Mouse (Mus musculus) splenic B cell, adult 2 months (primary cell): ENCODE data around the gene Fga.
A peak's percentile ranks its signal among the peaks of the same experiment; 100 is the strongest.

Experiments
- DNase-seq: peaks from one replicate; pipeline ENCODE4 v3.0.0-alpha.2; 2011; ENCODE audit warnings: low read depth, low spot score
- H3K27me3 ChIP-seq: 2 replicates; pipeline ENCODE4 v1.6.1; 2012; ENCODE audit warnings: mild to moderate bottlenecking, low read length, moderate library complexity, mixed read lengths; ENCODE audit not compliant: control insufficient read depth, poor library complexity, insufficient read depth, severe bottlenecking
- H3K36me3 ChIP-seq: 2 replicates; pipeline ENCODE4 v1.6.1; 2012; ENCODE audit warnings: mild to moderate bottlenecking, low read length, moderate library complexity, mixed read lengths; ENCODE audit not compliant: control insufficient read depth, poor library complexity, insufficient read depth, severe bottlenecking

Gene Fga

DNA sequence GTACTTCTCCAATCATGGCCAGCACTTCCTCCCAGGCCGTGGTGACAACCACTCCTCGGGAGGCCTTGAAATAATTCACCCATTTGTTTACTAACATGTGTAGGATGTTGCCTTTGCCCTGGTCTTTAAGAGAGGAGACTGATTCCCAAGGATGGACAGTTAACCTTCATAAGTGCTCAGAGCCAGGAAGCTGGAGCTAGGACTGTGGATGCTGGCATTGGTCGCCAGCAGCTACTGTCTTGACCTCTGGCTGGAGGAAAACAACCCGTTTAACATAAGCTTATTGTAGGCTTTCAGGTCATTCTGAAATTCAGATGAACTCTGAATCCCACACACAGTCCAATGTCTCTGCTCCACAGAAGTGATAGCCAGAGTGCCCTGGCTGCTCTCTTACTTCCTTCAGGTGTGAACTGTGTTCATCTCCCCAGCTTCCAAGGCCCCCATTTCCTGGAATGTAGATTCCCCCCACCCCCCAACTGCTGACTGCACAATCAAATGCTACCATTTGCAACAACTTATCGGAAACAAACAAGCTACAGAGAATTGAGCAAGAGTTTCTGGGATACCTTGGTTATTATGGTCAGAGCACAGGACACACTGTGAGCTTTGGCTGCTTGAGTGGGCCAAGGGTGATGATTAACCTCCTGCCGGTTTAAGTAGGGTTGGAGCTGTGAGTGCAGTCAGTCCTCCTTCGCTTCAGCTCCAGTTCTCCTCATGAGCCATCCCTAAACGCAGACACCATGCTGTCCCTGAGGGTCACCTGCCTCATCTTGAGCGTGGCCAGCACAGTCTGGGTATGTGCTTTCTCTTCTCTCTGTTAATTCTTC, at the start of gene Fga:
TSS of gene Fga (plus strand) at position 602 of the 827 bp plus-strand sequence.
- Histone ChIP-seq H3K27me3 (no peaks in the 10 kb centered on the region), H3K36me3 (no peaks in the 10 kb centered on the region)
- DNase-seq = no peak

DNA sequence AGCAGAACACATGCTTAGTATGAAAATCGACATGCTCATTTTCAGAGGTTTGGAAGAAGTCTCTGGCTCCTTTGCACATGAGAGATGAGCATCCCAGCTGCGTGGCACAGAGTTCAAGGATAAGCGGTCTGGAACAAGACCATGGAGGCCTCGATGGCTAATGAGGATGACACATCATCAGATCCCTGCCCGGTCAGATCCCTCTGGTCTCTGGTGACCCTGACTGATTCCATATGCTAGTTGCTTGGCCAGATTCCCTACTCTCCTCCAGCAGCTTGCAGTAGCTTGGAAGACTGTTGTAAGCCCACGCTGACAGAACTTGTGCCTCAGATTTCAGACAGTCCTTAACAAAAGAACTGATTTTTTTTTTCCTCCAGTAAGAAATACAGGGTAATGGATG, 45.1 kb upstream of the Fga start:
- H3K36me3 ChIP-seq = no peaks in the 10 kb centered on the region
- no peaks in the 10 kb centered on the region for H3K27me3 ChIP-seq
- no peak for DNase-seq

DNA sequence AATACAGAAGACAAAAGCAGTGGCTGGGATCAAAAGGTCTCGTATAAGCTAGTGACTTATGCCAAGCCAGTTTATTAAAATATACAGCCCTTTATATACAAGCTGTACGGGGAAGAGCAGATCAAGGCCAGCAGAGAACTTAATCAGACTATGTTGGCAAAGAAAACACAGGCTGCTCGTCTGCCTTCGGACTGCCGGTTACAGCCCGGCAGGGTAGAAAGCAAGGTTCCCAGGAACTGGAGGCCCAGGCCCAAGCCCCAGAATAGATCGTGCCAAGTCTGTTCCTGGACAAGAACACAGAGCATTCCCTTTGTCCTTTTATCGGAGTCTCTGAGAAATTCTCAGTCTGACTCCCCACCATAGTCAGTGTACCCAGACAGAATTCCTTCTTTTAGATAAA, 44.0 kb upstream of the Fga start:
- no peak for DNase-seq
- Histone ChIP-seq H3K36me3 (no peaks in the 10 kb centered on the region), H3K27me3 (no peaks in the 10 kb centered on the region)

DNA sequence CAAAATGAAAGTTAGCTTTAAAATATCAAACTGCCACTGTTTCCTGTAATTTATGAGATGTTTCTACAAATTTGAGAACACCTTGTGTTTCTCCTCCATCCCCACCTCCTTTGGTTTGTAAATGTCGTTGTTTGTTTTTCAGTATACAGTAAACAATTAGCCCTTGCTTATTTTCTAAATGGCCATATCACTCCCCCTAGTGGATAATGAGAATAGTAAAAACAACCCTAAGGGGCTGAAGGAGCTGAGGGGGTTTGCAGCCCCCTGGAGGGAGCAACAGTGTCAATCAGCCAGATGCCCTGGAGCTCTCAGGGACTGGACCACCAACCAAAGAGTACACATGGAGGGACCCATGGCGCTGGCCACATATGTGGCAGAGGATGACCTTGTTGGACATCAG, 41.0 kb upstream of the Fga start:
- DNase-seq = no peak
- H3K36me3 ChIP-seq = no peaks in the 10 kb centered on the region
- no peaks in the 10 kb centered on the region for H3K27me3 ChIP-seq

DNA sequence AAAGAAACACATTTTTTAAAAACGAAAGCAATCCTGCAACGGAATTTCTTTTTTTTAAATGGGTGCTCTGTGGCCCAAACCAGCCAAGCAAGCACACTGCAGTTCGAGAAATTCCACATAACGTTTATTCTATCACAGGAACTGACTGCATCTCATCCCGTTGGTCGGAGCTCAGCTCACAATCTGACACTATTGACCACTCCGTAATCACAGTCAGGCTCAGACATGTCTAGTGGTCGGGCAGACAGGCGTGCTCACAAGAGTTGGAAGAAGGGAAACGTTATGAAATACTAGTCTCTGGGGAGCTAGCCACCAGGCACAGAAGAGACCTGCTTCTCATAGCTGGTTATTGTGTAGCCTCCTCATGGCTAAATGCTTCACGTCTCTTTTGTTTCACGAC, 33.9 kb upstream of the Fga start:
- Histone ChIP-seq H3K36me3 (no peaks in the 10 kb centered on the region), H3K27me3 (no peaks in the 10 kb centered on the region)
- DNase-seq = no peak

DNA sequence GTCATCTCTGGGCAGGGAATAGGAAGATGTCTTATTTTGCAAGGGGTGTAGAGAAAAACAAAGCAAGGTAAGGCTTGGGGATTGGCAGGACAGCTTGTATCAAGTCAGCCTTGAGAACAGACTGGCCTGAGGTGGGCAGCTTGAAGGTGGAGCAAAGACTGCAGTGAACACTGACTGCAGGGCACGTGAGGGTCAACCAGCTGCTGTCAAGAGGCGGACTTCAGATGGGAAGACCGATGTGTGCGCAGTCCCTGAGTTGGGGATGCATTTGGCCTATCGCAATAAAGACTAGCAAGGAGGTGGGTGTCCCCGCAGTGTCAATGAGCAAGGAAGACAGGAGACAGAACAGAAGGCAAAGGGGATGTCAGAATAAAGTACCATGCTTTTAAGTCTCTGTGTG, 32.9 kb upstream of the Fga start:
- Histone ChIP-seq H3K36me3 (no peaks in the 10 kb centered on the region), H3K27me3 (no peaks in the 10 kb centered on the region)
- DNase-seq = no peak

DNA sequence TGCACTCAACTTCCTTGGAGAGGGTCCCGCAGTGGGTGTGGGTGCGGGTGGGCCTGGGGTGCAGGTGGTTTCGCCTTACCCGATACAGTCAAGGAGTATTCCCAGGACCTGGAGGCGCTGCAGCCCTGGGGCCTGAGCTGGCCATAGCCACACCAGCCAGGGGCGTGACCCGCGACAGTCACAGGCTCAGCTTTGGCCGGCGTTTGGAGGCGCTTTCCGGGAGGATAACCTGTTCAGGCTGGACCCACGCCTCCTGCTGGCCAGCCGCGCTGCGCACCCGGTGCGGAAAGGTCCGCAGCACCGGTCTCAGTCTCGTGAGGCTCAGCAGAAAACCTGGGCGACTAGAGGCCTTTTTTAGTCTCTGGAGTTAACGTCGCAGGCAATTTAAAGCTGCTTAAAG, 30.5 kb upstream of the Fga start:
- Histone ChIP-seq H3K36me3 (no peaks in the 10 kb centered on the region), H3K27me3 (no peaks in the 10 kb centered on the region)
- no peak for DNase-seq

DNA sequence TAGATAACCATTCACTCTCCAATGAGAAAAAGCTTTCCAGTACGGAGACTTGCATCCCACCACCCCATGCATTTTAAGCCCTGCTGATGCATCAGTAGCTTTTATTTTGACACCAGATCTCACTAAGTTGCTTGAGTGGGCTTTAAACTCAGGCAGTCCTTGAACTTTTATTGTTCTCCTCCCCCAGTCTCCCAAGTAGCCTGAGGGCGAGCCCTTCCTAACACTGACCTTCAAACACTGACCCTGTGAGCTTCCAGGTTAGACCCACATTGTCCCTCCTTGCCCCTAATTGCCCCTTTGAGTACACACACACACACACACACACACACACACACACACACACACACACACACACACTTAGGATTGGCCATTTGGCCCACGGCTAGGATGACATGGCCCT, 29.2 kb upstream of the Fga start:
- Histone ChIP-seq H3K36me3 (no peaks in the 10 kb centered on the region), H3K27me3 (no peaks in the 10 kb centered on the region)
- DNase-seq = no peak

DNA sequence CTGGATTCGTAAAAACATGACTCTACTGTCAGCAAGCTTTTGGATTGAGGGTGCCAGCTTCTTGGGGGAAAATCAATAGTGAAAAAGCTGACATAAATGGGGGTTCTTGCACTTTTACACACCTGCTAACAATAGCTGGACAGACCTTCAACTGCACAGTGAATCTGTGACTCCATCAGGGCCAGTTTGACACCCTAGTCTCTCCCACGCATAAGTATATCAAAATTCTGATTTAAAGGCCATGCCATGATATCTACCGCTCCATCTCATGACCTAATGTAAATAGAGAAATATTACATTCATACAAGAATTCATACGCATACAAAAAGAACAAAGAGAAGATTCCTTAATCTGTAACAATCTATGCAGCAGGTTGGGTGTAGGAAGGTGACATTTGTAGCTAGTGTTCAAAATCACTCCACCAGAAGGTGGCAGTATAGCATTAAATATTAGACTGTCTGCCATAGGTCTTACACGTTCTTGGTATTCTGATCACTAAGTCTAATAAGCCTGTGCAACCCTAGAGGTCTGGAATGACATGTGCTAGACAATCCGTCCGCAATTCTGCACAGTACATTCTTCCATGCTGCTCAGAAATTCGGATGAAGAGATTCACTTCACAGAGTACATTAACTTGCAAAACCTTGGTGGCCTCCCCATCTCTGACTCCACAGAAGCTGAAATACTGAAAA, 27.0 kb upstream of the Fga start:
- Histone ChIP-seq H3K27me3 (no peaks in the 10 kb centered on the region), H3K36me3 (no peaks in the 10 kb centered on the region)
- DNase-seq = peak; percentile 78

DNA sequence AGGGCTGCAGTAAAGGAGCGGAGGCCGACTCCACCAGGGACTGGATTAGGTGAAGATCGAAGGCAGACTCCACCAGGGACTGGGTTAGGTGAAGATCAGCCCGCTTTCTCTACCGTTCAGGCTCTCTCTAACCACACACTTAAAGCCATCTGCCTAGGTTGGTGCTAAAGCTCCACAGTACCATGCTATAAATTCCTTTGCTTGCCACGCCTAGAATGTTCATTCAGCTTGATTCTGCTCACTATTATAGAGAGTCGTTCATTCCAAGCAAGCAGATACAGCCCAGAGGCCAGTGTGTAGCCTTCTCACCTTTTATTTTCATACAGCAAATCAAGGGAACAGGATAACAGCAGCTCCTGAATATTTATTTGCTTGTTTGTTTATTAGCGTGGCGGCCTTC, 25.9 kb upstream of the Fga start:
- no peaks in the 10 kb centered on the region for H3K36me3 ChIP-seq
- no peak for DNase-seq
- H3K27me3 ChIP-seq = no peaks in the 10 kb centered on the region

DNA sequence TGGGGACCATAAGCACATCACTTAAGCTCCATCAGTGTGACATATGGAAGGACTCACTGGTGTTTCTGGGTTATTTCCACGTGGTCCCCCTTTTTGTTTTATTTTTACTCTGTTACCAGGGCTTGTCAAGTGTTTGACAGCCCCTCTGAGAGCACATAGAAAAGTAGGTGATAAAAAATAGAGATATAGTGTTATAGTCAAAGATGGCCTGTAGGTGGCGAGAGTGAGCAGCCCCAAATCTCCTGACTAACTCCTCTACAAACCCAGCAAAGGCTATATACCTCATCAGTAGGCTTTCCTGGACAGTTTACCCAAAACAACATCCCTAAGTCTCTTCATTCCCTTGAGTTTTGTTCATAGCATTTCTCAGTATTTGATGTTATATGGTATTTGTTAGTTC, 23.7 kb upstream of the Fga start:
- DNase-seq = peak; percentile 61
- no peaks in the 10 kb centered on the region for H3K27me3 ChIP-seq
- no peaks in the 10 kb centered on the region for H3K36me3 ChIP-seq

DNA sequence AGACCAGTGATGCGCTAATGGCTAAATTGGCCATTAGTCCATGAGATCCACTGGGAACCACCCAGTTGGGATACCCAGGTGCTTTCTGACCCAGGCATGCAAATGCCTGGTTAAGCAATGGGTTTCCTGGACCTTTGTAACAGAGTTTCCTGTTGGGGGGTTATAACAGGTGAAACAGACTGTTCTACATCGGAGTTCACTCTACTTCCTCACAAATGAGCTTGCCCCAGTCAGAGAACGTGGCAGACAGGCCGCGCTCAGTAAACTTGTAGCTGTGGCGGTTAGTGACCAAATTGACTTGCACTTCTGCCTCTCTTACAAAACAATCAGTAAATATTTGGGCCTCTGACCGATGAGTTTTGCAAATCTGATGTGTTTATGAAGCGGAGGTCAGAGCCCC, 22.8 kb upstream of the Fga start:
- no peak for DNase-seq
- Histone ChIP-seq H3K27me3 (no peaks in the 10 kb centered on the region), H3K36me3 (no peaks in the 10 kb centered on the region)

DNA sequence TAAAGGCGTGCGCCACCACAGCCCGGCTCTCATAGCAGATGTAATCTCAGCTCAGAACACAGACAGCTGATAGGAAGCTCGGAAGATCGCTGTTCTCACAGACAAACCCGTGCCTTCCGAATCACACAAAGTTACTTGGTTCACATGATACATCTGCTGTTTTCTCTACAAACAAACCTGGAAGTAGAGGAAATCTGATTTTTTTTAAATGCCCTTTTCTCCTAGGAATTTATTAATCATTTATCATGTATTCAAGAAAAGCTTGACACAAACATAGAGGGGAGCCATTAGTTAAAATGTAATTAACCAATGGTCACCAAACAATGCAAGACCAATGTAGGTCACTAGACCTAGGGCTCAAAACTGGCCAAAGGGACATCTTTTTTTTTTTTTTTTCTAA, 21.1 kb upstream of the Fga start:
- no peaks in the 10 kb centered on the region for H3K36me3 ChIP-seq
- DNase-seq = no peak

DNA sequence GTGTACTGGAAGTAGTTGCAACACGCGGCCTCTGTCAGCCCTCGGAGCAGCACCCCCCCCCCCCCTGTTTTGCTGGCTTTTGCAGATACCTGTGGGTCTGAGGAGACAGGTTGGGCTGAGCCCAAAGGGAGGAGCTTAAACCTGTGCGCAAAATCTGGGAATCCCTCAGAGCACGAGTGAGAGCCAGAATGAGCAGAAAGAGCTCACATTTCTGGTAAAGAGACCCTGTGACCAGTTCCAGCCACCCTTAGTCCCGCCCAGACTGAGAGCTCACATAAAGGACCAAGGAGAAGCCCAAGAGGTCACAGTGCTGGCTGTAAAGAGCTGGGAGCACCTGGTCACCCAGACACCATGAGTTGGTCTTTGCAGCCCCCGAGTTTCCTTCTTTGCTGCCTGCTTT, 18.3 kb upstream of the Fga start, which contains the start of gene Fgg:
TSS of gene Fgg (plus strand) at position 168 of the 400 bp plus-strand sequence.
- H3K27me3 ChIP-seq = no peaks in the 10 kb centered on the region; the same call in 1 of the 2 replicates
- H3K36me3 ChIP-seq = no peaks in the 10 kb centered on the region
- no peak for DNase-seq

More for the DNA sequence above, 21.1 kb upstream of the Fga start:
- H3K27me3 ChIP-seq = no peaks in the 10 kb centered on the region

DNA sequence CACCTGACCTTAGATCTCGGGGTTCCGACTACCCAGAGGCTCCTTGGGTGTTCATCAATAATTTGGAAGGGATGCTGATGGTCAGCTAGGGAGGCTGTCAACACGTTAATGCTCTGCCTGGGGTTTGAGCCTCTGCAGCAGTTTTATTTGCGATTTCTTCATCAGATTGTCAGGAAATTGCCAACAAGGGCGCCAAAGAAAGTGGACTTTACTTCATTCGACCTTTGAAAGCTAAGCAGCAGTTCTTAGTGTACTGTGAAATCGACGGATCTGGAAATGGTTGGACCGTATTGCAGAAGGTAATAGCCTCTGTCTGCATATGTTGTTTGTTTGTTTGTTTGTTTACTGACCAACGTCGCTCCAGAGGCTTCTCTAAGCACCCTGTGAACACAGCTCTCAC, 15.6 kb upstream of the Fga start:
- H3K36me3 ChIP-seq = no peaks in the 10 kb centered on the region
- H3K27me3 ChIP-seq = no peaks in the 10 kb centered on the region; the same call in 1 of the 2 replicates

More for the DNA sequence above, 15.6 kb upstream of the Fga start:
- DNase-seq = no peak
